Comparison of ENCODE assay signal across 8 mouse cellular contexts in the genomic region with DNA sequence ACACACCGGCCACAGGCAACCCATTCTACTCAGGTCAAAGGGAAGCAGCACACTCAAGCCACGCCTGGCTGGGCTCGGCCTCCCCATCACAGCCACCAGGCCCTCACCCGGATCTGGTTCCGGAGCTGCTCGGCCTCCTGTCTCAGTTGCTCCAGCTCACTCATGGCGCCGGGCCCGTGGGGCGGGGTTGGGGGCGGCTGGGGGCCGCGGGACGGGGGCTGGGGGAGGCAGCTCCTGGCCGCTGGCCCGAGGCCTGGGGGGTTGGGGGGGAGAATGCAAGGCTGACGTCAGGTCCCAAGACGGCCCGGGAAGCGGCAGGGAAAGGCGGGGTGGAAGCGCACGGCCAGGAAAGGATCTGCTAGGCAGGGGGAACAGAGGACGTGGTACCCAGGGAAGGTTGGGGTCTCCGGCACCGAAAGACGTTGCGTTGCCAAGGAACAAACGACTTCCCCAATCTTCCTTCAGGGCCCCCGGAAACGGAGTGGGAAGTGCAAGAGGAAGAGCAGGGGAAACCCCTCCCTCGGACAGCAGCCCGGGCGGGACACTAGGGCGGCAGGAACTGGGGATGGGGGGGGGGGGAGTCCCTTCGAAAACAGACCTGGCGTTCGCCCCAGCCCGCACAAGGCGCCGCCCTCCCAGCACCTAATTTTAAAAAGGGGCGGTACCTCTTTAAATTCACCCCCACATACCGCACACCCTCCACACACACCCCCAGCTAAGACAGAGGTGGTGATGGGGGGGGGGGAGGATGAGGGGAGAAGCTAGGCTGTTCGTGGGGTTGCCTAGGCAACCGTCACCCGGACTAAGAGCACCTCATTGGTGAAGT. TPM values are rescaled to one million over a fixed set of nuclear protein-coding genes. Genes with fewer than 3 reads are reported as not detected.
DNase-seq lines count a peak whose midpoint lies in the region; ATAC-seq and TF ChIP-seq lines count a peak whose summit lies in the region.

No protein-coding gene starts in this region.

- peak overlapping the region; percentile 89 for H3K4me3 ChIP-seq in E14TG2a.4 (replicated peaks; ENCODE audit: low read length)
- H3K4me3 ChIP-seq in bone marrow macrophage, adult 2 months (ENCODE audit: insufficient read depth, low read length) = peak overlapping the region; percentile 86
- H3K4me3 ChIP-seq in forebrain, embryonic 12.5 days (replicated peaks) = peak overlapping the region; percentile 71
- H3K4me3 ChIP-seq in lung, embryonic 15.5 days = peak overlapping the region; percentile 87

- peak overlapping the region; percentile 94 for H3K27ac ChIP-seq in bone marrow macrophage, adult 2 months (ENCODE audit: insufficient read depth, low read depth, low read length)
- peak overlapping the region; percentile 97 for H3K27ac ChIP-seq in forebrain, embryonic 12.5 days
- H3K27ac ChIP-seq in lung, embryonic 15.5 days = peak overlapping the region; percentile 94

- TF ChIP-seq POLR2A in bone marrow macrophage, adult 2 months (IDR thresholded peaks at IDR 0.05; ENCODE audit: borderline replicate concordance, low read depth, low read length) = no peak

- peak; percentile 83 to 84 for DNase-seq in heart, postnatal 10 days
- peak; percentile 71 to 86 for DNase-seq in layer of hippocampus, adult 18-20 months (ENCODE audit: low spot score in 2 of 2)
- DNase-seq in ovary, postnatal 14 days (ENCODE audit: low spot score) = peak; percentile 61
- peak; percentile 74 to 85 for DNase-seq in urinary bladder, postnatal 4 days (ENCODE audit: low spot score in 2 of 2)

- no peaks in the 10 kb centered on the region for H3K9me3 ChIP-seq in E14TG2a.4 (ENCODE audit: low read length)
- H3K9me3 ChIP-seq in forebrain, embryonic 12.5 days = no peaks in the 10 kb centered on the region
- H3K9me3 ChIP-seq in lung, embryonic 15.5 days = no peaks in the 10 kb centered on the region

- H3K4me2 ChIP-seq in forebrain, embryonic 12.5 days = peak overlapping the region; percentile 96
- peak overlapping the region; percentile 96 for H3K4me2 ChIP-seq in lung, embryonic 15.5 days

- TF ChIP-seq CTCF in E14TG2a.4 (conservative IDR thresholded peaks at IDR 0.05; ENCODE audit: low read length) = no peak
- TF ChIP-seq CTCF in bone marrow macrophage, adult 2 months (IDR thresholded peaks at IDR 0.05; ENCODE audit: low read depth, low read length) = no peak

- peaks cover 65% of the 10 kb centered on the region for H3K4me1 ChIP-seq in E14TG2a.4 (replicated peaks; ENCODE audit: low read depth, low read length)
- peaks cover 22% of the 10 kb centered on the region for H3K4me1 ChIP-seq in bone marrow macrophage, adult 2 months (ENCODE audit: control insufficient read depth, insufficient read depth, low read length)
- peaks cover 41% of the 10 kb centered on the region for H3K4me1 ChIP-seq in forebrain, embryonic 12.5 days
- peaks cover 24% of the 10 kb centered on the region; the same call in 1 of the 2 replicates for H3K4me1 ChIP-seq in lung, embryonic 15.5 days

- H3K27me3 ChIP-seq in E14TG2a.4 (ENCODE audit: insufficient read depth, low read length) = peaks cover 9% of the 10 kb centered on the region
- H3K27me3 ChIP-seq in forebrain, embryonic 12.5 days = no peaks in the 10 kb centered on the region
- H3K27me3 ChIP-seq in lung, embryonic 15.5 days = no peaks in the 10 kb centered on the region

- peaks cover 46% of the 10 kb centered on the region for H3K36me3 ChIP-seq in E14TG2a.4 (ENCODE audit: insufficient read depth, low read length)
- H3K36me3 ChIP-seq in forebrain, embryonic 12.5 days (replicated peaks) = peaks cover 42% of the 10 kb centered on the region
- H3K36me3 ChIP-seq in lung, embryonic 15.5 days = peaks cover 41% of the 10 kb centered on the region

- intact Hi-C loops in heart, postnatal 10 days (cut with DNase I) = loop anchor here (5.0 kb wide), 3 partner anchors 96 to 216 kb away; partner anchors contain the start of genes Fbxo24, Gm20605, Lrch4 and Tsc22d4

- peak overlapping the region; percentile 92 for H3K9ac ChIP-seq in forebrain, embryonic 12.5 days
- peak overlapping the region; percentile 84 for H3K9ac ChIP-seq in lung, embryonic 15.5 days

- ATAC-seq in forebrain, embryonic 12.5 days (ENCODE audit: low FRiP score) = peak; percentile 65
- ATAC-seq in lung, embryonic 15.5 days (ENCODE audit: borderline replicate concordance, extremely low read depth, low FRiP score, low TSS enrichment) = peak; percentile 55

- under 1% methylated on average over 42 of the region's 46 CpGs for WGBS in forebrain, embryonic 12.5 days
- WGBS in lung, embryonic 15.5 days = under 1% methylated on average over 46 of the region's 46 CpGs

RNA-seq across cellular contexts. Expression of gene Epo, which starts 2.2 kb away (rescaled TPM):
- not detected in 2 replicates for polyA plus RNA-seq in bone marrow macrophage, adult 2 months (2012; ENCODE audit: insufficient read depth, insufficient read length, missing spikeins)
- 0.38 and 0.47 TPM in 2 replicates for polyA plus RNA-seq in forebrain, embryonic 12.5 days (2016; fragmentation: Nextera tagmentation; extraction: Ambion mirVana)
- not detected for total RNA-seq in heart, postnatal 10 days (2021)
- not detected for total RNA-seq in layer of hippocampus, adult 18-20 months (2021)
- 0.55 and 0.66 TPM in 2 replicates for polyA plus RNA-seq in lung, embryonic 15.5 days (2015; fragmentation: Nextera tagmentation; extraction: Ambion mirVana)

RNA-seq across cellular contexts. Expression of gene Gnb2, which starts 2.5 kb away (rescaled TPM):
- 547 and 604 TPM in 2 replicates for polyA plus RNA-seq in bone marrow macrophage, adult 2 months (2012; ENCODE audit: insufficient read depth, insufficient read length, missing spikeins)
- 411 and 417 TPM in 2 replicates for polyA plus RNA-seq in forebrain, embryonic 12.5 days (2016; fragmentation: Nextera tagmentation; extraction: Ambion mirVana)
- total RNA-seq in heart, postnatal 10 days (2021) = 100 to 1,000 TPM; 481 to 484 TPM
- total RNA-seq in layer of hippocampus, adult 18-20 months (2021) = 100 to 1,000 TPM; 573 to 580 TPM
- 414 and 437 TPM in 2 replicates for polyA plus RNA-seq in lung, embryonic 15.5 days (2015; fragmentation: Nextera tagmentation; extraction: Ambion mirVana)

RNA-seq across cellular contexts. Expression of gene Gigyf1, which starts 12.5 kb away (rescaled TPM):
- polyA plus RNA-seq in bone marrow macrophage, adult 2 months (2012; ENCODE audit: insufficient read depth, insufficient read length, missing spikeins) = 42.0 and 48.3 TPM in 2 replicates
- polyA plus RNA-seq in forebrain, embryonic 12.5 days (2016; fragmentation: Nextera tagmentation; extraction: Ambion mirVana) = 18.7 TPM in 2 replicates
- 10 to 100 TPM; 29.6 to 33.8 TPM for total RNA-seq in heart, postnatal 10 days (2021)
- total RNA-seq in layer of hippocampus, adult 18-20 months (2021) = 10 to 100 TPM; 64.1 to 65.4 TPM
- 11.8 and 12.1 TPM in 2 replicates for polyA plus RNA-seq in lung, embryonic 15.5 days (2015; fragmentation: Nextera tagmentation; extraction: Ambion mirVana)

RNA-seq across cellular contexts. Expression of gene Actl6b, which starts 22.5 kb away (rescaled TPM):
- polyA plus RNA-seq in bone marrow macrophage, adult 2 months (2012; ENCODE audit: insufficient read depth, insufficient read length, missing spikeins) = not detected in 2 replicates
- polyA plus RNA-seq in forebrain, embryonic 12.5 days (2016; fragmentation: Nextera tagmentation; extraction: Ambion mirVana) = 76.1 and 80.3 TPM in 2 replicates
- total RNA-seq in heart, postnatal 10 days (2021) = not detected
- 100 to 1,000 TPM; 118 to 136 TPM for total RNA-seq in layer of hippocampus, adult 18-20 months (2021)
- 0.24 and 0.71 TPM in 2 replicates for polyA plus RNA-seq in lung, embryonic 15.5 days (2015; fragmentation: Nextera tagmentation; extraction: Ambion mirVana)

RNA-seq across cellular contexts. Expression of gene Pop7, which starts 28.5 kb away (rescaled TPM):
- 15.8 and 17.4 TPM in 2 replicates for polyA plus RNA-seq in bone marrow macrophage, adult 2 months (2012; ENCODE audit: insufficient read depth, insufficient read length, missing spikeins)
- polyA plus RNA-seq in forebrain, embryonic 12.5 days (2016; fragmentation: Nextera tagmentation; extraction: Ambion mirVana) = 61.6 and 62.1 TPM in 2 replicates
- total RNA-seq in heart, postnatal 10 days (2021) = 10 to 100 TPM; 16.6 to 19.2 TPM
- total RNA-seq in layer of hippocampus, adult 18-20 months (2021) = 10 to 100 TPM; 33.2 to 34.6 TPM
- polyA plus RNA-seq in lung, embryonic 15.5 days (2015; fragmentation: Nextera tagmentation; extraction: Ambion mirVana) = 54.1 and 58.4 TPM in 2 replicates

Comparison
In these comparisons a context has a peak if more than half of its experiments do, and no peak if none do; other contexts are left out.
1. Peak in every context shown above with its lines: DNase-seq, ATAC-seq, H3K4me3 ChIP-seq and H3K27ac ChIP-seq.